Mouse (Mus musculus) small intestine, adult 2 months (tissue): ENCODE measurements around the gene Gmppb.

Experiments
- CTCF ChIP-seq: fragments of 200-500 bp; IDR thresholded peaks from 2 replicates; pipeline ENCODE4 v1.5.1; 2012; ENCODE audit warnings: low read depth, mild to moderate bottlenecking, control low read depth, inconsistent platforms, low read length, moderate library complexity, mixed read lengths; ENCODE audit not compliant: insufficient replicate concordance, insufficient read length; ENCODE audit errors: extremely low read depth
- POLR2A ChIP-seq: fragments of 200-500 bp; IDR thresholded peaks from 2 replicates; pipeline ENCODE4 v1.6.1; 2012; ENCODE audit warnings: low read depth, mild to moderate bottlenecking, control low read depth, inconsistent platforms, low read length, moderate library complexity

DNA sequence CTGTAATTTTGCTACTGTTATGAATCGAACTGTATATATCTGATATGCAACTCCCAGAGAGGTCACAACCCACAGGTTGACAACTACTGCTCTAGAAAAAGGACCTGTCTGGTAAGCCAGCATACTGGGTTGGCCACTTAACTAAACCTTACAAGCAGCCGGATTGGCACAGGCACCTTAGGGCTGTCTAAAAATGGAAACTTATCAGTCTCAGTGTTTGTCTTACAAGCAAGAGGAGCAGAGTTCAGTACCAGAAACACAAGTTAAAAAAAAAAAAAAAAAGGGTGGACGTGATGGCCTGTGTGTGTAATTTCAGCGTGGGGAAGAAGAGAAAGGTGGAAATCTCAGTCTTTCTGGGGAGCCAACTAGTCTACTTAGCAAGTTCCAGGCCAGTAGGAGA lies 22.8 kb downstream of the Gmppb start:
- TF ChIP-seq CTCF (no peak), POLR2A (no peak)
